Mouse (Mus musculus): ENCODE data around the gene Traf3. TPM values are rescaled to one million over a fixed set of nuclear protein-coding genes. Genes with fewer than 3 reads are reported as not detected.

The Traf3 gene
- polyA plus RNA-seq, 1 experiment = not detected

GRCm38 (mm10) chr12:111134791-111135733, 31.1 kb upstream of the Traf3 start:
- Histone ChIP-seq H3K4me1 (ENCODE audit: control insufficient read depth, insufficient read depth, low read length) (peaks cover 12% of the 10 kb centered on the region; the same call in 1 of the 2 replicates), H3K4me3 (ENCODE audit: insufficient read depth, low read depth, low read length) (no peak overlapping the region), H3K27ac (ENCODE audit: insufficient read depth, low read depth, low read length) (no peak overlapping the region)
- WGBS = 50% methylated on average over 19 of the region's 19 CpGs
- no peak for TF ChIP-seq POLR2A (IDR thresholded peaks at IDR 0.05; ENCODE audit: insufficient read depth, low read depth, low read length)

GRCm38 (mm10) chr12:111135953-111136352, 30.2 kb upstream of the Traf3 start:
- 73% methylated on average over 3 of the region's 3 CpGs for WGBS
- H3K4me3 ChIP-seq (ENCODE audit: insufficient read depth, low read depth, low read length) = no peak overlapping the region
- H3K27ac ChIP-seq (ENCODE audit: insufficient read depth, low read depth, low read length) = no peak overlapping the region
- TF ChIP-seq CTCF (IDR thresholded peaks at IDR 0.05; ENCODE audit: insufficient read depth, low read depth, low read length) = no peak
- no peak for TF ChIP-seq POLR2A (IDR thresholded peaks at IDR 0.05; ENCODE audit: insufficient read depth, low read depth, low read length)
- peaks cover 12% of the 10 kb centered on the region; the same call in 1 of the 2 replicates for H3K4me1 ChIP-seq (ENCODE audit: control insufficient read depth, insufficient read depth, low read length)

GRCm38 (mm10) chr12:111137079-111137478, 29.1 kb upstream of the Traf3 start:
- no peak overlapping the region for H3K27ac ChIP-seq (ENCODE audit: insufficient read depth, low read depth, low read length)
- WGBS = 89% methylated on average over 2 of the region's 2 CpGs
- TF ChIP-seq CTCF (IDR thresholded peaks at IDR 0.05; ENCODE audit: insufficient read depth, low read depth, low read length) (no peak), POLR2A (IDR thresholded peaks at IDR 0.05; ENCODE audit: insufficient read depth, low read depth, low read length) (no peak)
- H3K4me3 ChIP-seq (ENCODE audit: insufficient read depth, low read depth, low read length) = no peak overlapping the region
- peaks cover 12% of the 10 kb centered on the region; the same call in 1 of the 2 replicates for H3K4me1 ChIP-seq (ENCODE audit: control insufficient read depth, insufficient read depth, low read length)

- H3K4me3 ChIP-seq (ENCODE audit: insufficient read depth, low read depth, low read length) = no peak overlapping the region
- H3K4me1 ChIP-seq (ENCODE audit: control insufficient read depth, insufficient read depth, low read length) = peaks cover 28% of the 10 kb centered on the region
- no peak overlapping the region for H3K27ac ChIP-seq (ENCODE audit: insufficient read depth, low read depth, low read length)
- WGBS = 12% methylated on average over 12 of the region's 12 CpGs
- TF ChIP-seq CTCF (IDR thresholded peaks at IDR 0.05; ENCODE audit: insufficient read depth, low read depth, low read length) (peak; percentile 38; the same call in 1 of the 2 replicates), POLR2A (IDR thresholded peaks at IDR 0.05; ENCODE audit: insufficient read depth, low read depth, low read length) (no peak)
These were observed 23.1 kb upstream of the Traf3 start for GRCm38 (mm10) chr12:111143005-111143508.

- Histone ChIP-seq H3K4me3 (ENCODE audit: insufficient read depth, low read depth, low read length) (no peak overlapping the region), H3K4me1 (ENCODE audit: control insufficient read depth, insufficient read depth, low read length) (peaks cover 28% of the 10 kb centered on the region), H3K27ac (ENCODE audit: insufficient read depth, low read depth, low read length) (no peak overlapping the region)
- 52% methylated on average over 16 of the region's 16 CpGs for WGBS
- TF ChIP-seq POLR2A (IDR thresholded peaks at IDR 0.05; ENCODE audit: insufficient read depth, low read depth, low read length) (no peak), CTCF (IDR thresholded peaks at IDR 0.05; ENCODE audit: insufficient read depth, low read depth, low read length) (no peak)
These were observed 22.6 kb upstream of the Traf3 start for GRCm38 (mm10) chr12:111143509-111144063.

GRCm38 (mm10) chr12:111144598-111144997, 21.6 kb upstream of the Traf3 start:
- no peak for TF ChIP-seq POLR2A (IDR thresholded peaks at IDR 0.05; ENCODE audit: insufficient read depth, low read depth, low read length)
- TF ChIP-seq CTCF (IDR thresholded peaks at IDR 0.05; ENCODE audit: insufficient read depth, low read depth, low read length) = no peak
- WGBS = 96% methylated on average over 2 of the region's 2 CpGs
- H3K4me1 ChIP-seq (ENCODE audit: control insufficient read depth, insufficient read depth, low read length) = peaks cover 28% of the 10 kb centered on the region
- no peak overlapping the region for H3K4me3 ChIP-seq (ENCODE audit: insufficient read depth, low read depth, low read length)
- H3K27ac ChIP-seq (ENCODE audit: insufficient read depth, low read depth, low read length) = no peak overlapping the region

GRCm38 (mm10) chr12:111145269-111145668, 20.9 kb upstream of the Traf3 start:
- H3K4me1 ChIP-seq (ENCODE audit: control insufficient read depth, insufficient read depth, low read length) = peaks cover 29% of the 10 kb centered on the region
- no peak overlapping the region for H3K27ac ChIP-seq (ENCODE audit: insufficient read depth, low read depth, low read length)
- WGBS = 32% methylated on average over 9 of the region's 9 CpGs
- no peak for TF ChIP-seq CTCF (IDR thresholded peaks at IDR 0.05; ENCODE audit: insufficient read depth, low read depth, low read length)
- TF ChIP-seq POLR2A (IDR thresholded peaks at IDR 0.05; ENCODE audit: insufficient read depth, low read depth, low read length) = peak; percentile 26; the same call in 1 of the 2 replicates
- H3K4me3 ChIP-seq (ENCODE audit: insufficient read depth, low read depth, low read length) = no peak overlapping the region

GRCm38 (mm10) chr12:111149495-111150235, 16.5 kb upstream of the Traf3 start:
- H3K4me1 ChIP-seq (ENCODE audit: control insufficient read depth, insufficient read depth, low read length) = peaks cover 15% of the 10 kb centered on the region
- no peak overlapping the region for H3K27ac ChIP-seq (ENCODE audit: insufficient read depth, low read depth, low read length)
- TF ChIP-seq POLR2A (IDR thresholded peaks at IDR 0.05; ENCODE audit: insufficient read depth, low read depth, low read length) (no peak), CTCF (IDR thresholded peaks at IDR 0.05; ENCODE audit: insufficient read depth, low read depth, low read length) (no peak)
- H3K4me3 ChIP-seq (ENCODE audit: insufficient read depth, low read depth, low read length) = no peak overlapping the region
- WGBS = 73% methylated on average over 17 of the region's 17 CpGs

Data from olfactory bulb, adult 2 months (tissue).